Mouse (Mus musculus): ENCODE results near the gene Hspb8. TPM values are rescaled to one million over a fixed set of nuclear protein-coding genes. Genes with fewer than 3 reads are reported as not detected.

Gene Hspb8
- polyA plus RNA-seq (2017; shearing (Covaris generic)) = not detected

GRCm38 (mm10) chr5:116422699-116423201 is at the start of gene Hspb8:
TSS of gene Hspb8 (minus strand) at chr5:116422864.
- no peak for ATAC-seq

DNA sequence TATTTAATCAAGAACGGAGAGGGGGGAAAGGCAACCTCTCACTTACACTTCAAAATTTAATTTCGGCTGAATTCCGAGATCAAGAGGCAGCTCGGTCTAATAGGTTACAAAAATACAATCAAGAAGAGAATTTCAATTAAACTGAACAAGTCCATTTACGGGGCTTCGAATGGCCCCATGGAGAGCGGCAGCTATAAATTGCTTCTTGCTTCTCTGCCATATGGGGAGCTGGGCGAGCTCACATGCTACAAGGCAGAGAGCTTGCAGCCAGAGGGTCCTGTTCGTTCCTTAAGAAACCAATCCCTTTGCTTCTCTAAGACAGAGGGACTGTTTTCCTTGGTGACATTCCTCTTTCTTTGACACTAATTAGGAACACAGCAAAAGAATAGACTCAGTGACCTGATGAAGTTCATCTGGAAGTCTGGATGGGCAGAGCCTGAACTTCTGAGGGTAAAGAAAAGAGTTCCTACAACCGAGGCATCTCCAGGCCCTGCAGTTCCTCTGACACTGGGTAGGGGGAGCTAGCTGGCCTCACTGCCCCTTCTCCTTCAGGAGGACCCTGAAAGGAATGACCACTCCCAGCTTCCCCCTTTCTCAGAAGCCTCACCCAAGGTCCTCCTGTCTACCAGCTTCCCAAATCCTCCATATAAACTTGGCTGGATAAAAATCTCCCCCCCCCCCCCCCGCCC is 38.8 kb upstream of the Hspb8 start:
- no peak for ATAC-seq

DNA sequence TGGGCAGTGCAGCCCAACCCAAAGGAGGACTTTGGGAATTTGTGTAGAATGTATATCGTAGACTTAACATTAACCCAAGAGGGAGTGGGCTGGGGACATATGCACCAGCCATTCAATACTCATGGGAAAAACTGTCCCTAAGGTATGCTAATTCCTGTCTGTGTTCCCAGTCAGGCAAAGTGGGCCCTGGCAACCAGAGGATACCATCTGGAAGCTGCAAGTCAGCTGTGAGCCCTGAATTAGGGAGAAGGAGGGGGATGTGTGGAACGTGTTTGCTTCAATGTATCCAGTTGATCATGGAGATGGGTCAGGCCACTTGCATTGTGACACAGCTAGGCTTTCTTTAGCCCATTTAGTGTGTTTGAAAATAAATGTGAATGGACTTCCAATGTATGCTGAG is 37.3 kb upstream of the Hspb8 start:
- no peak for ATAC-seq

- ATAC-seq = no peak
Observed at GRCm38 (mm10) chr5:116457791-116458190, 35.1 kb upstream of the Hspb8 start.

GRCm38 (mm10) chr5:116456796-116457515 is 34.3 kb upstream of the Hspb8 start:
- no peak for ATAC-seq

GRCm38 (mm10) chr5:116453401-116453851 is 30.8 kb upstream of the Hspb8 start:
- ATAC-seq = no peak

DNA sequence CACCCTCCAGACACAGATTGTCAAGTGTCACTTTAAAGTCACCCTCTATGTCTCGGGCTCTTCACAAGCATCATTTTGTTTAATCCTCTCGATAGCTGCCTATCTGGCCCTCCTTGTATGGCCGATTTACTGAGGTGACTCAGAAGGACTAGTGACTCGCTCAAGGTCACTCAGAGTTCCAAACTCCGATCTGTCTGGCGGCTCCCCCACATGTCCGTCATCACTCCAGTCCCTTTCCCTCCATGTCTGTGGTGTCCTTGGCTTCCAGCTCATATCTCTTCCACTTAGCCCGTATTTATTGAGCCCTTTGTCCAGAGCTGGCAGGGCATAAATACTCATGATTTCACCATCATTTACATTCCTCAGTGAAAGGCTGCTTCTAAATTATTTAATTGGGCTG is 28.2 kb upstream of the Hspb8 start:
- no peak for ATAC-seq

- no peak for ATAC-seq
Observed at GRCm38 (mm10) chr5:116449522-116450225, 27.0 kb upstream of the Hspb8 start.

- ATAC-seq = no peak
Observed at GRCm38 (mm10) chr5:116448409-116449191, 25.9 kb upstream of the Hspb8 start.

GRCm38 (mm10) chr5:116447821-116448350 is 25.2 kb upstream of the Hspb8 start:
- ATAC-seq = no peak

- no peak for ATAC-seq
Observed at GRCm38 (mm10) chr5:116446552-116446951, 23.9 kb upstream of the Hspb8 start.

GRCm38 (mm10) chr5:116445634-116446367 is 23.1 kb upstream of the Hspb8 start:
- ATAC-seq = no peak

DNA sequence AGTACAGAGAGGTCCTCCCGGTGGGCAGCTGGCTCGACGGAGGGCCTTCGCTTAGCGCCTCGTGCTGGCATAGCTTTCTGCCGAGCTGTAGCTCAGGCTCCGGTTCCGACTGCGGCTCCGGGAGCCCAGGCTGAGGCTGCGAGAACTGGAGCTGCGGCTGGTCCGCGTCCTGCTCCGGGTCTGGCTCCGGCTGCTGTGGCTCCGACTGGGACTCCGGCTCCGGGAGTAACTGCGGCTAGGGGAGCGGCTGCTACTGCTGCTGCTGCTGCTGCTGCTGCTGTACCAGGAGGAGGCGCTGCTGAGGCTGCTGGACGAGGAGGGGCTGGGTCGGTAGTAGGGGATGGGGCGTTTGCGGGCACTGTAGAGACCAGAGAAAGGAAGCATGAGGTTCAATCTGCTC is 21.9 kb upstream of the Hspb8 start:
- ATAC-seq = no peak

GRCm38 (mm10) chr5:116443459-116443940 is 20.8 kb upstream of the Hspb8 start:
- no peak for ATAC-seq

- no peak for ATAC-seq
Observed at GRCm38 (mm10) chr5:116442697-116443458, 20.2 kb upstream of the Hspb8 start.

DNA sequence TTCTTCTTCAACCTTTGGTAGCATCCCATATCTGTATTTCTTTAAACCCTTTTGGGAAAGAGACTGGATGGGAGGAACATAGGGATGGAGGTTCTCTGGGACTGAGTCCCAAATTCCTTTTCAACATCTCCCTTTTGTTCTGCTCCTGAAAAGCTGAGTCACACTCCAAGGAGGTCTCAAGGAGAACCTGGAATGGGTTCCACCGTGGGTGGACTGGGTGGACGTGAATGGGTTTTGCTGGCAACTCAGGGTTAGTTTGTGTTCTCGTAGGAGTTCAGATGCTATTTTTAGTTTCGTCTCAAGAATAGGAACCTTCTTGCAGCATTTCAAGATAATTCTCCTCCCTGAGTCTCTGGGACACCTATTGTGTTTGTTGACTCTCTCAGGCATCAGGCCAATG is 17.6 kb upstream of the Hspb8 start:
- no peak for ATAC-seq

- ATAC-seq = no peak
Observed at GRCm38 (mm10) chr5:116438328-116438727, 15.7 kb upstream of the Hspb8 start.

DNA sequence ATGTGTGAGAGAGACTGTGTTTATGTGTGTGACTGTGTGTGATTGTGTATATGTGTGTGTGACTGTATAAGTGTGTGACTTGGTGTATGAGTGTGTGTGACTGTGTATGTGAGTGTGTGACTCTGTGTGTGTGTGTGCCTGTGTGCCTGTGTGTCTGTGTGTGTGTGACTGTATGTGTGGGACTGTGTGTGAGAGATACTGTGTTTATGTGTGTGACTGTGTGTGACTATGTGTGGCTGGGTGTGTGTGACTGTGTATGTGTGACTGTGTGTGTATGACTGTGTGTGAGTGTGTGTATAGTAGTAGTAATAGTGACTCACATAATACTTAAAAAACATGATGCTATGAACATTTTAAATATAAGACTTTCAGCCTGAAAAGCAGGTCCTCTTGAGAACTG is 13.5 kb upstream of the Hspb8 start:
- no peak for ATAC-seq

GRCm38 (mm10) chr5:116434976-116435850 is 12.5 kb upstream of the Hspb8 start:
- no peak for ATAC-seq

GRCm38 (mm10) chr5:116432871-116433270 is 10.2 kb upstream of the Hspb8 start:
- no peak for ATAC-seq
